Mouse (Mus musculus) heart, embryonic 11.5 days (tissue): ENCODE measurements around the gene Col16a1. TPM values are rescaled to one million over a fixed set of nuclear protein-coding genes. Genes with fewer than 3 reads are reported as not detected.

Source experiments
- ATAC-seq: fragments of 200-750 bp; cut with Nextera tagmentation; replicated peaks from 2 replicates; pipeline ENCODE4 v1.8.0; 2017; ENCODE audit warnings: moderate library complexity; ENCODE audit not compliant: insufficient number of reproducible peaks, low FRiP score, low TSS enrichment
- H3K27ac ChIP-seq: fragments of 300-500 bp; sonication (generic); 2 replicates; pipeline ENCODE4 v1.5.1; 2014; ENCODE audit warnings: mild to moderate bottlenecking, low read depth, low read length
- H3K27me3 ChIP-seq: fragments of 300-500 bp; sonication (generic); 2 replicates; pipeline ENCODE4 v1.6.1; 2014; ENCODE audit warnings: mild to moderate bottlenecking, low read length, mixed read lengths; ENCODE audit not compliant: control insufficient read depth, insufficient read depth
- H3K36me3 ChIP-seq: fragments of 300-500 bp; sonication (generic); 2 replicates; pipeline ENCODE4 v1.6.1; 2014; ENCODE audit warnings: mild to moderate bottlenecking, low read length, moderate library complexity, mixed read lengths; ENCODE audit not compliant: control insufficient read depth, insufficient read depth
- H3K4me1 ChIP-seq: fragments of 300-500 bp; sonication (generic); 2 replicates; pipeline ENCODE4 v1.6.1; 2014; ENCODE audit warnings: low read length; ENCODE audit not compliant: control insufficient read depth, insufficient read depth
- H3K4me2 ChIP-seq: fragments of 300-500 bp; sonication (generic); 2 replicates; pipeline ENCODE4 v1.6.1; 2014; ENCODE audit warnings: mild to moderate bottlenecking, moderate library complexity
- H3K4me3 ChIP-seq: fragments of 300-500 bp; sonication (generic); 2 replicates; pipeline ENCODE4 v1.5.1; 2014; ENCODE audit warnings: low read depth, low read length
- H3K9ac ChIP-seq: fragments of 300-500 bp; sonication (generic); 2 replicates; pipeline ENCODE4 v1.6.1; 2014; ENCODE audit warnings: mild to moderate bottlenecking, low read depth, low read length, moderate library complexity
- H3K9me3 ChIP-seq: fragments of 300-500 bp; sonication (generic); replicated peaks from 2 replicates; pipeline ENCODE4 v1.6.1; 2016; ENCODE audit warnings: low read length; ENCODE audit not compliant: control insufficient read depth
- WGBS: fragments of 180-500 bp; shearing (Covaris S2); extraction: QIAGEN DNeasy Blood & Tissue Kit; methylation state at CpG from one replicate; pipeline ENCODE4 v1.1.7; 2014; ENCODE audit not compliant: insufficient replicate concordance; 5-methylcytosine and 5-hydroxymethylcytosine counted together
- polyA plus RNA-seq: library from polyadenylated mRNA; unstranded; fragments of >200 nt; fragmentation: Nextera tagmentation; extraction: Ambion mirVana; gene quantifications from 2 replicates; pipeline ENCODE4 v1.2.1, GENCODE M21; 2014

Col16a1 gene
- polyA plus RNA-seq, 1 experiment from 2014 or later: 15.4 TPM

DNA sequence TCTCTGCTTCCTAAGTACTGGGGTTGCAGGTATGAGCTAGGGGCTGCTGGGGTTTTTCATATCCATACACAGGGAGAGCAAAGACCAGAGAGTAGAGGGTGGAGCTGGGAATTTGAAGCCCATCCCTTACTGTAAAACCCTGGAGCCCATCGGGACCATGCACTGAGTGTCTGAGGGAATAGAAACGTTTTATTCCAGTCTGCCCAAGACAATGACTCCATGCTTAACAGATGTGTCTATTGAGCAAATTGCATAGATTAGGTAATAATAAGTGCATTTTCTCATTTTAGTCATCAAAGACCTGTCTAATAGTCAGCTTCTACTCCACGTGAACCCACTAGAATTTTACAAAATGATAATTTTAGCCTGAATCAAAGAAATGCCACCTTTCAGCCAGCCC is 22.9 kb downstream of the Col16a1 start:
- ATAC-seq: no peak
- no peaks in the 10 kb centered on the region for H3K9me3 ChIP-seq

GRCm38 (mm10) chr4:130071758-130072157 is 24.1 kb downstream of the Col16a1 start:
- Histone ChIP-seq H3K27me3 (peaks cover 12% of the 10 kb centered on the region), H3K9me3 (no peaks in the 10 kb centered on the region), H3K27ac (no peak overlapping the region), H3K4me1 (no peaks in the 10 kb centered on the region), H3K9ac (no peak overlapping the region), H3K4me3 (no peak overlapping the region), H3K36me3 (no peaks in the 10 kb centered on the region), H3K4me2 (no peak overlapping the region)
- ATAC-seq: no peak
- 81% methylated on average over 2 of the region's 2 CpGs for WGBS

More for the DNA sequence above, 22.9 kb downstream of the Col16a1 start:
- peaks cover 8% of the 10 kb centered on the region; the same call in 1 of the 2 replicates for H3K27me3 ChIP-seq
- no peak overlapping the region for H3K27ac ChIP-seq
- H3K4me1 ChIP-seq: no peaks in the 10 kb centered on the region
- H3K9ac ChIP-seq: no peak overlapping the region
- no peaks in the 10 kb centered on the region for H3K36me3 ChIP-seq
- H3K4me3 ChIP-seq: no peak overlapping the region
- 65% methylated on average over 3 of the region's 3 CpGs for WGBS
- H3K4me2 ChIP-seq: no peak overlapping the region

GRCm38 (mm10) chr4:130073367-130073766 is 25.7 kb downstream of the Col16a1 start:
- no peak overlapping the region for H3K4me2 ChIP-seq
- H3K4me3 ChIP-seq: no peak overlapping the region
- 73% methylated on average over 4 of the region's 4 CpGs for WGBS
- H3K4me1 ChIP-seq: no peaks in the 10 kb centered on the region
- peaks cover 25% of the 10 kb centered on the region for H3K27me3 ChIP-seq
- no peaks in the 10 kb centered on the region for H3K9me3 ChIP-seq
- H3K27ac ChIP-seq: no peak overlapping the region
- H3K9ac ChIP-seq: no peak overlapping the region
- ATAC-seq: no peak
- no peaks in the 10 kb centered on the region for H3K36me3 ChIP-seq

GRCm38 (mm10) chr4:130074761-130075515 is 27.3 kb downstream of the Col16a1 start:
- no peaks in the 10 kb centered on the region for H3K4me1 ChIP-seq
- ATAC-seq: no peak
- no peak overlapping the region for H3K9ac ChIP-seq
- H3K27ac ChIP-seq: no peak overlapping the region
- no peak overlapping the region for H3K4me3 ChIP-seq
- WGBS: 70% methylated on average over 17 of the region's 17 CpGs
- no peaks in the 10 kb centered on the region for H3K9me3 ChIP-seq
- H3K4me2 ChIP-seq: no peak overlapping the region
- H3K36me3 ChIP-seq: no peaks in the 10 kb centered on the region
- peaks cover 37% of the 10 kb centered on the region for H3K27me3 ChIP-seq

GRCm38 (mm10) chr4:130076856-130077255 is 29.2 kb downstream of the Col16a1 start:
- no peak for ATAC-seq
- WGBS: 37% methylated on average over 8 of the region's 8 CpGs
- no peak overlapping the region for H3K9ac ChIP-seq
- H3K4me2 ChIP-seq: no peak overlapping the region
- no peaks in the 10 kb centered on the region for H3K36me3 ChIP-seq
- peaks cover 41% of the 10 kb centered on the region for H3K27me3 ChIP-seq
- H3K4me3 ChIP-seq: no peak overlapping the region
- H3K27ac ChIP-seq: no peak overlapping the region
- H3K9me3 ChIP-seq: no peaks in the 10 kb centered on the region
- peaks cover 6% of the 10 kb centered on the region for H3K4me1 ChIP-seq

DNA sequence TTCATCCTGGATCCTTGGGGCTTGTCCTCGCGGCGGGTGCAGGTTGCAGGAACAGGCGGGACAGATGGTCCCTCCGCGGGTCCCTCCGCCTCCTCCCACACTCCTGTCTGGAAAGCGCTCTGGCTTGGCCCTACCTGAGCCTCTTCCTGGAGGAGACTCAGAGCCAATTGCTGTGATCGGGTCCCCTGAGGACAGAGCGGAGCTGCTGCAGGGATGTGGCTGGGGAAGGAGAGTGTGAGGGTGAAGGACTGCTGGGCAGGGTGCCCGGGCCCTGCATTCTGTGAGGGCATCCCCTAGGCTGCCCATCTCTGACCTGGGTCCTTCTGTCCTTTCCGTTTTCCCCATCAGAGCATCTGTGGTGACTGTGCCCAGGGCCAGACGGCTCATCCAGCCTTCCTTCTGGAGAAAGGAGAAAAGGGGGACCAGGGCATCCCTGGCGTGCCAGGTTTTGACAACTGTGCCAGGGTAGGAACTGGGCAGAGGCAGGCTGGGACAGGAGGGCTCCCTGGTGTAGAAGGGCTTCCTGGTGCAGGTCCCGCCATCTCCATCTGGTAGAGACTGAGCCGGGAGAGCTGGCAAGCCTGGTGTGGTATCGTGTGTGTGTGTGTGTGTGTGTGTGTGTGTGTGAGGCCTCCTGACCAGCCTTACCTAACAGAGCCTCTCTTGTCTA is 31.3 kb downstream of the Col16a1 start:
- Histone ChIP-seq H3K4me1 (peaks cover 8% of the 10 kb centered on the region), H3K4me3 (no peak overlapping the region), H3K27ac (no peak overlapping the region), H3K4me2 (no peak overlapping the region), H3K27me3 (peaks cover 54% of the 10 kb centered on the region), H3K9me3 (no peaks in the 10 kb centered on the region), H3K36me3 (no peaks in the 10 kb centered on the region), H3K9ac (no peak overlapping the region)
- ATAC-seq: no peak
- WGBS: 47% methylated on average over 16 of the region's 17 CpGs

GRCm38 (mm10) chr4:130079521-130079920 is 31.9 kb downstream of the Col16a1 start:
- Histone ChIP-seq H3K27me3 (peaks cover 54% of the 10 kb centered on the region), H3K4me1 (peaks cover 8% of the 10 kb centered on the region), H3K36me3 (no peaks in the 10 kb centered on the region), H3K9me3 (no peaks in the 10 kb centered on the region), H3K27ac (no peak overlapping the region), H3K9ac (no peak overlapping the region), H3K4me3 (no peak overlapping the region), H3K4me2 (no peak overlapping the region)
- WGBS: 55% methylated on average over 3 of the region's 3 CpGs
- ATAC-seq: no peak

DNA sequence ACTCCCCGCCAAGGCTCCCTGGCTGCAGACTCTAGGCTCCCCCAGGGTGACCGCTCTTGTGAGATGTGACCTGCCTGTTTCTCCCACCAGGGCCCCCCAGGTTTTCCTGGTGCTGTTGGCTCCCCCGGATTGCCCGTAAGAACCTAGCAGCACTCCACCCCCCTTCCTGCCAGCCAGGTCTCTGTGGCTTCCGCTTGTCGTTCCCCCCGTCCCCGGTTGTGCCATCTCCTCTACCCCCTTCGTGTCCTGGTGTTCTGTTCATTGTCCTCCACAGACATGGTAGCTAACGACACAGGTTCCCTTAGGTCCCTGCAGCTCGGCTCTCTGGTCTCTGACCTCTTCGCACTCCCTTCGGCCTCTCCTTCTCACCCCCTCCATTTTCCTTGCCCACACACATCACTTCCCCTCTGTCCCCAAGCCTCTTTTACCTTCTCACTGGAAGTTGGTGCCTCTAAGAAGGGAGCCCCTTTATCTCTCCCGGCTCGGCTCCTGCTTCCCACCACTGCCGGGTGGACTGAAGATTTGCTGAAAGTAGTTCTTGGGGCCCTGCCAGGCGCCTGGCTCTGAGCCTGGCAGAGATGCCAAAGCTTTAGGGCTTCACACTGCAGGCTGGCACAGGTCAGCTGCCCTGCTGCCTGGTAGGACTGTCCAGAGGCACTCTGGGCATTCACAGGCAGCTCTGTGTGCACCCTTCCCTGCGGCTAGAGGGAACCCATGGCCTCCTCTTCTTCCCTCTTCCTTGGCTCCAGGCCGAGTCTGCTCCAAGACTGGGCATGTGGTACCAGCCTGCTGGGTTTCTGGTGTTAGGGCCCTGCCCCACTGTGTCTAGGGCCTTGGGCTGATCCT is 33.9 kb downstream of the Col16a1 start:
- Histone ChIP-seq H3K36me3 (no peaks in the 10 kb centered on the region), H3K4me1 (peaks cover 8% of the 10 kb centered on the region), H3K9me3 (no peaks in the 10 kb centered on the region), H3K9ac (no peak overlapping the region), H3K27me3 (peaks cover 54% of the 10 kb centered on the region), H3K4me2 (no peak overlapping the region), H3K27ac (no peak overlapping the region), H3K4me3 (no peak overlapping the region)
- ATAC-seq: no peak
- WGBS: 63% methylated on average over 19 of the region's 19 CpGs
